Mouse (Mus musculus) gastrocnemius, adult 2 months (tissue): Measurements from ENCODE around the gene Chrne. TPM values are rescaled to one million over a fixed set of nuclear protein-coding genes. Genes with fewer than 3 reads are reported as not detected.

Experiments used
- DNase-seq: peaks from one replicate; pipeline ENCODE4 v3.0.0; 2022
- H3K27ac ChIP-seq: fragments of 200-600 bp; 2 replicates; pipeline ENCODE4 v1.8.1; 2022; ENCODE audit warnings: mild to moderate bottlenecking
- H3K4me3 ChIP-seq: fragments of 200-600 bp; 2 replicates; pipeline ENCODE4 v1.8.1; 2022; ENCODE audit warnings: mild to moderate bottlenecking, moderate library complexity
- CTCF ChIP-seq: fragments of 200-600 bp; IDR thresholded peaks from 2 replicates; pipeline ENCODE4 v1.8.1; 2022; ENCODE audit warnings: antibody characterized with exemption, mild to moderate bottlenecking, moderate library complexity
- intact Hi-C: fragments of 180-260 bp; cut with DNase I; formaldehyde crosslinking; loops from one replicate; pipeline ENCODE4 v1.15.1; 2025
- total RNA-seq, 2 experiments: library from RNA; stranded (reverse); gene quantifications; 2 replicates each; pipeline ENCODE4 v1.2.3; 2021

Gene Chrne
- total RNA-seq, 2 experiments from 2014 or later: 11.0 to 18.4 TPM

- TF ChIP-seq CTCF: peak; percentile 3; the same call in 1 of the 2 replicates
- H3K4me3 ChIP-seq: peak overlapping the region; percentile 72
- peak overlapping the region; percentile 28; the same call in 1 of the 2 replicates for H3K27ac ChIP-seq
- intact Hi-C loops: loop anchor here (5.0 kb wide), 1 partner anchor 137 kb away; no protein-coding TSS in a partner anchor
- DNase-seq: peak; percentile 75
Measured at GRCm38 (mm10) chr11:70615074-70615473, 3.9 kb downstream of the Chrne start.

- Histone ChIP-seq H3K4me3 (no peak overlapping the region), H3K27ac (no peak overlapping the region)
- no peak for DNase-seq
- TF ChIP-seq CTCF: peak; percentile 21; the same call in 1 of the 2 replicates
- intact Hi-C loops: no loop called here
Measured at GRCm38 (mm10) chr11:70612505-70612904, 6.5 kb downstream of the Chrne start.

GRCm38 (mm10) chr11:70610752-70611151 is 8.3 kb downstream of the Chrne start:
- no peak overlapping the region for H3K27ac ChIP-seq
- no peak overlapping the region for H3K4me3 ChIP-seq
- intact Hi-C loops: no loop called here
- no peak for DNase-seq
- no peak for TF ChIP-seq CTCF

GRCm38 (mm10) chr11:70608381-70609066 is 10.5 kb downstream of the Chrne start:
- peak; percentile 52 for TF ChIP-seq CTCF
- peak; percentile 50 for DNase-seq
- Histone ChIP-seq H3K4me3 (no peak overlapping the region), H3K27ac (no peak overlapping the region)
- intact Hi-C loops: loop anchor here (5.0 to 10.0 kb wide), 2 partner anchors 71 to 174 kb away; partner anchors contain the start of gene Arrb2

- H3K27ac ChIP-seq: no peak overlapping the region
- no peak overlapping the region for H3K4me3 ChIP-seq
- TF ChIP-seq CTCF: no peak
- DNase-seq: no peak
- intact Hi-C loops: loop anchor here (5.0 to 10.0 kb wide), 2 partner anchors 70 to 173 kb away; partner anchors contain the start of gene Arrb2
Measured at GRCm38 (mm10) chr11:70607611-70608010, 11.4 kb downstream of the Chrne start.

- intact Hi-C loops: loop anchor here (5.0 to 10.0 kb wide), 2 partner anchors 69 to 172 kb away; partner anchors contain the start of gene Arrb2
- Histone ChIP-seq H3K27ac (no peak overlapping the region), H3K4me3 (no peak overlapping the region)
- DNase-seq: no peak
- no peak for TF ChIP-seq CTCF
Measured at GRCm38 (mm10) chr11:70606717-70607116, 12.3 kb downstream of the Chrne start.

- Histone ChIP-seq H3K4me3 (no peak overlapping the region), H3K27ac (no peak overlapping the region)
- TF ChIP-seq CTCF: peak; percentile 96
- intact Hi-C loops: loop anchor here (1.0 to 10.0 kb wide), 3 partner anchors 68 to 170 kb away; partner anchors contain the start of gene Arrb2
- peak; percentile 79 for DNase-seq
Measured at GRCm38 (mm10) chr11:70605024-70605566, 13.9 kb downstream of the Chrne start.

- DNase-seq: no peak
- TF ChIP-seq CTCF: no peak
- no peak overlapping the region for H3K4me3 ChIP-seq
- intact Hi-C loops: no loop called here
- H3K27ac ChIP-seq: no peak overlapping the region
Measured at GRCm38 (mm10) chr11:70598451-70598953, 20.5 kb downstream of the Chrne start.

GRCm38 (mm10) chr11:70597301-70597700 is 21.7 kb downstream of the Chrne start:
- intact Hi-C loops: no loop called here
- Histone ChIP-seq H3K4me3 (no peak overlapping the region), H3K27ac (peak overlapping the region; percentile 20; the same call in 1 of the 2 replicates)
- TF ChIP-seq CTCF: no peak
- DNase-seq: no peak

- Histone ChIP-seq H3K4me3 (no peak overlapping the region), H3K27ac (peak overlapping the region; percentile 61)
- TF ChIP-seq CTCF: no peak
- DNase-seq: no peak
- intact Hi-C loops: no loop called here
Measured at GRCm38 (mm10) chr11:70596094-70596493, 22.9 kb downstream of the Chrne start.

GRCm38 (mm10) chr11:70595638-70596037 is 23.4 kb downstream of the Chrne start:
- intact Hi-C loops: no loop called here
- H3K4me3 ChIP-seq: no peak overlapping the region
- peak; percentile 12 for DNase-seq
- H3K27ac ChIP-seq: peak overlapping the region; percentile 61
- TF ChIP-seq CTCF: no peak

GRCm38 (mm10) chr11:70594253-70594989 is 24.6 kb downstream of the Chrne start:
- no peak overlapping the region for H3K4me3 ChIP-seq
- peak; percentile 33 for DNase-seq
- H3K27ac ChIP-seq: peak overlapping the region; percentile 61
- TF ChIP-seq CTCF: no peak
- intact Hi-C loops: no loop called here

GRCm38 (mm10) chr11:70591733-70592132 is 27.3 kb downstream of the Chrne start:
- intact Hi-C loops: no loop called here

More at GRCm38 (mm10) chr11:70591733-70592132, 27.3 kb downstream of the Chrne start:
- TF ChIP-seq CTCF: no peak
- DNase-seq: no peak
- H3K4me3 ChIP-seq: no peak overlapping the region
- H3K27ac ChIP-seq: no peak overlapping the region
